Mouse (Mus musculus): Measurements from ENCODE around the gene Chpt1. TPM values are rescaled to one million over a fixed set of nuclear protein-coding genes. Genes with fewer than 3 reads are reported as not detected.
A peak's percentile ranks its signal among the peaks of the same experiment; 100 is the strongest.
"Not testable (repeated sequence)": the region's sequence is repeated elsewhere in the genome, so short reads cannot be mapped to it uniquely, and the experiment has no call there.

The Chpt1 gene
- not detected in 2 replicates for polyA plus RNA-seq (2012; ENCODE audit: insufficient read depth, insufficient read length, low replicate concordance, missing spikeins)

DNA sequence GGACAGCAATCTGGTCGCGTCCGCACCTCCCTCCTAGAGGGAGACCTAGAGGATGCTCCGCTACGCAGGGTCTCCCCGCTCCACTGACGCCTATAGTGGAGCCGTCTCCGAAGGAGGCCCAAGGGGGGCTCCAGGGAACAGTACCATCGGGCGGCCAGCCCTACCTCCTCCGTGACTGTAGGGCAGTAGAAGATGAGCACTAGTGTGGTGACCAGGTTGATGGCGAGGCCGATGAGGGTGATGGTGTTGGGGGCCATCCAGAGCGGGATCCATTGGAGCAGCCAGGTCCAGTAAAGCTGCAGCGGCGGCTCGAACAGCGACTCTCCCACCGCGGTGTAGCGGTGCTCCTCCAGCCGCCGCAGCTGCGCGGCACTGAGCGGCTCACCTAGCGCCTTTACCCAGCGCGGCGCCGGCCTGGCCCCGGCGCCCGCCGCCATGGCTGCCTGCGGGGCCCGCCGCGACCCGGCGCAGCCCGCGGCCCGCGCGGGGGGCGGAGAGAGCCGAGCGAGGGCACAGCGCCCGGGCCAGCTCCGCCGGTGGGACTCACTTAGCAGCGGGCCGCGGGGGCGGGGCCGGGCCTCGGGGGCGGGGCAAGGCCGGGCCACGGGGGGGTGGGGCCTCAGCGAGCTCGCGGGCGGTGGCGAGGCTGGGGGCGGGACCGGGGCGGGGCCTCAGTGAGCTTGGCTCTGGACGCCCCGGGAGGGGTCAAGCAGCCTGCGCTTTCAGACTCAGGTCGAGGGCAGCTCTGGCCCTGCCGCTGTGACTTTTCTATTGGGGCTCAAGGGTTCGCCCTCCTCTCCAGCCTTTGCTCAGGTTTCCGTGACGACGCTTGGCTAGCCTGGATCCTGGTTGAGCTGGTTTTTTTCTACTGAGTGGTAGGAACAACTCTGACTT, at the start of gene Chpt1:
Gene Chpt1, minus strand, starts transcription at position 653 of the 894 bp plus-strand sequence.
- Histone ChIP-seq H3K4me3 (ENCODE audit: insufficient read depth, low read depth, low read length) (peak within 1 kb of the TSS; percentile 92), H3K4me1 (ENCODE audit: control insufficient read depth, insufficient read depth, low read length) (peaks cover 6% of the 10 kb centered on the region; the same call in 1 of the 2 replicates), H3K27ac (ENCODE audit: insufficient read depth, low read depth, low read length) (peak within 1 kb of the TSS; percentile 82)
- TF ChIP-seq POLR2A (IDR thresholded peaks at IDR 0.05; ENCODE audit: insufficient read depth, low read depth, low read length): no peak
- TF ChIP-seq CTCF (IDR thresholded peaks at IDR 0.05; ENCODE audit: insufficient read depth, low read depth, low read length): no peak
- WGBS: under 1% methylated on average over 77 of the region's 80 CpGs

DNA sequence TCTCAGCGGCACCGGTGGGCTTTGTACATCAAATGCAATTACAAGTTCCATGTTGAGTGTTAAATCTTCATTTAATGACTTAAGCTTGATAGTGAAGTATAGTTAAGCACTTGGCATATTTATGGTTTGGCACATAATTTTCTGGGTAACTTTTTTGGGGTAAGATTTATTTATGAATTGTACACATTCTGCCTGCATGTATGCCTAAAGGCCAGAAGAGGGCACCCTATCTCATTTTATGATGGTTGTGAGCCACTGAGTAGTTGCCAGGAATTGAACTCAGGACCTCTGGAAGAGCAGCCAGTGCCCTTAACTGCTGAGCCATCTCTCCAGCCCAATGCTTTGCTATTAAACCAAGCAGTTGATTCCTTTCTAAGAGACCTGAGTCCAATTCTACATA, 48.9 kb upstream of the Chpt1 start:
- Histone ChIP-seq H3K4me1 (ENCODE audit: control insufficient read depth, insufficient read depth, low read length) (no peaks in the 10 kb centered on the region), H3K27ac (ENCODE audit: insufficient read depth, low read depth, low read length) (no peak overlapping the region), H3K4me3 (ENCODE audit: insufficient read depth, low read depth, low read length) (no peak overlapping the region)
- WGBS: 95% methylated on average over 2 of the region's 2 CpGs
- no peak for TF ChIP-seq CTCF (IDR thresholded peaks at IDR 0.05; ENCODE audit: insufficient read depth, low read depth, low read length)
- no peak for TF ChIP-seq POLR2A (IDR thresholded peaks at IDR 0.05; ENCODE audit: insufficient read depth, low read depth, low read length)

- TF ChIP-seq CTCF (IDR thresholded peaks at IDR 0.05; ENCODE audit: insufficient read depth, low read depth, low read length) (no peak), POLR2A (IDR thresholded peaks at IDR 0.05; ENCODE audit: insufficient read depth, low read depth, low read length) (no peak)
- H3K4me1 ChIP-seq (ENCODE audit: control insufficient read depth, insufficient read depth, low read length): no peaks in the 10 kb centered on the region
- no peak overlapping the region for H3K4me3 ChIP-seq (ENCODE audit: insufficient read depth, low read depth, low read length)
- WGBS: 88% methylated on average over 3 of the region's 3 CpGs
- no peak overlapping the region for H3K27ac ChIP-seq (ENCODE audit: insufficient read depth, low read depth, low read length)
These were observed 46.4 kb upstream of the Chpt1 start for GRCm38 (mm10) chr10:88550225-88550624.

DNA sequence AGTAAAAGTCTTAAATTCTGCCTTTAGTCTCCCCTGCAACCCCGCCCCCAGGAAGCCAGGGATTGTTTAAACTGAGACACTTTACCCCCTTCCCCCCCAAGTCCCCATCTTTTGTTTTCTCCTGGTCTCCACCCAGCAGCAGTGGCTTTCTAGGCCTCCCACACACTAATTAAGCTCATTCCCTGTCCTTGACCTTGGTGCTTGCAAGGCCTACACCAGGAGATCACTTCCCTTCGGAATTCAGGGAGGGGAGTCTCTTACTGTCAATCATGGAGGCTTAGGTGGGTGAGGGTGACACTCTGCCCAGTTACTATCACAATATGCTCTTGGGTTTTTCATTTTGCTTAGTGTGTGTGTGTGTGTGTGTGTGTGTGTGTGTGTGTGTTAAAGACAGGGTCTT, 43.8 kb upstream of the Chpt1 start:
- TF ChIP-seq CTCF (IDR thresholded peaks at IDR 0.05; ENCODE audit: insufficient read depth, low read depth, low read length) (no peak), POLR2A (IDR thresholded peaks at IDR 0.05; ENCODE audit: insufficient read depth, low read depth, low read length) (no peak)
- Histone ChIP-seq H3K4me1 (ENCODE audit: control insufficient read depth, insufficient read depth, low read length) (no peaks in the 10 kb centered on the region), H3K4me3 (ENCODE audit: insufficient read depth, low read depth, low read length) (no peak overlapping the region), H3K27ac (ENCODE audit: insufficient read depth, low read depth, low read length) (no peak overlapping the region)
- WGBS: 66% methylated on average over 2 of the region's 2 CpGs

- no peak for TF ChIP-seq CTCF (IDR thresholded peaks at IDR 0.05; ENCODE audit: insufficient read depth, low read depth, low read length)
- TF ChIP-seq POLR2A (IDR thresholded peaks at IDR 0.05; ENCODE audit: insufficient read depth, low read depth, low read length): no peak
- 72% methylated on average over 5 of the region's 5 CpGs for WGBS
- H3K4me3 ChIP-seq (ENCODE audit: insufficient read depth, low read depth, low read length): no peak overlapping the region
These were observed 26.8 kb upstream of the Chpt1 start for GRCm38 (mm10) chr10:88530631-88531030.

DNA sequence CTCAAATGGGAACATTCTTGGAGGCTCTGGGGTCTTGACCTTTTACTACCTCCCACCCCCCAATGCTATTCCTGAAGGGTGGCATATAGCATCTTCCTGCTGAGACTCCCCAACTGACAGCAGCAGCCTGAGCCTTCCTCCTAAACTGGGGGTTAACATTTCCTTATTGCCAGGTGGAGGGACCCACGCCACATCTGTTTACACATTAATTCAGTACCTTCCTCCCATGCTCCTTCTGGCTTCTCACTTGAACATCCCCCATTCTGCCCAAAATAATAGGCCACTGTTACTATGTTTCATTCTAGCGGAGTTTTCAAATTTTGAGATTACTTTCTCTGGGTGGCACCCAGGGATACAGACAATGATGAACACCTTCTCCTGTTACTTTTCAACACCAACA, 20.1 kb upstream of the Chpt1 start:
- WGBS: 91% methylated on average over 2 of the region's 2 CpGs
- TF ChIP-seq CTCF (IDR thresholded peaks at IDR 0.05; ENCODE audit: insufficient read depth, low read depth, low read length): no peak
- no peak for TF ChIP-seq POLR2A (IDR thresholded peaks at IDR 0.05; ENCODE audit: insufficient read depth, low read depth, low read length)
- no peaks in the 10 kb centered on the region for H3K4me1 ChIP-seq (ENCODE audit: control insufficient read depth, insufficient read depth, low read length)
- H3K4me3 ChIP-seq (ENCODE audit: insufficient read depth, low read depth, low read length): no peak overlapping the region
- no peak overlapping the region for H3K27ac ChIP-seq (ENCODE audit: insufficient read depth, low read depth, low read length)

More at GRCm38 (mm10) chr10:88530631-88531030, 26.8 kb upstream of the Chpt1 start:
- no peak overlapping the region for H3K27ac ChIP-seq (ENCODE audit: insufficient read depth, low read depth, low read length)
- H3K4me1 ChIP-seq (ENCODE audit: control insufficient read depth, insufficient read depth, low read length): no peaks in the 10 kb centered on the region

DNA sequence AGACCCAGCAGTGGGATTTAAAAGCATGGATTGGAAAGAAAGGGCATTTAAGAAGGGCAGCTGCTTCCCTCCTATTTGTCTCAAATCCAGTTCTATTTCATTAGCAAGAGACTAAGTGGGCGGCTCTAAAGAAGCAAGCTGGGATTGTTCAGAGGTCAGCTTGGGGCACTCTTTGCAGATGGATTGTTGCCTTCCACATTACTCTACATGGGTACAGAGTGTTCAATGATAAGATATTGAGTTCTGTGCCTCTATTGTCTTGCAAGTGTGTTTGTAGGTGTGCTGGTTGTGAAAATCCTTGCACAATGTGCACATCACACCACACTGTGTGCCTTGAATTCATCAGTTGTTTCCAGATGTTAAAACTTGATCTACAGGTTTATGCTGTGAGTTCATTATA, 19.3 kb upstream of the Chpt1 start:
- WGBS: 67% methylated on average over 1 of the region's 1 CpGs
- Histone ChIP-seq H3K4me1 (ENCODE audit: control insufficient read depth, insufficient read depth, low read length) (no peaks in the 10 kb centered on the region), H3K4me3 (ENCODE audit: insufficient read depth, low read depth, low read length) (no peak overlapping the region), H3K27ac (ENCODE audit: insufficient read depth, low read depth, low read length) (no peak overlapping the region)
- TF ChIP-seq CTCF (IDR thresholded peaks at IDR 0.05; ENCODE audit: insufficient read depth, low read depth, low read length) (no peak), POLR2A (IDR thresholded peaks at IDR 0.05; ENCODE audit: insufficient read depth, low read depth, low read length) (no peak)

DNA sequence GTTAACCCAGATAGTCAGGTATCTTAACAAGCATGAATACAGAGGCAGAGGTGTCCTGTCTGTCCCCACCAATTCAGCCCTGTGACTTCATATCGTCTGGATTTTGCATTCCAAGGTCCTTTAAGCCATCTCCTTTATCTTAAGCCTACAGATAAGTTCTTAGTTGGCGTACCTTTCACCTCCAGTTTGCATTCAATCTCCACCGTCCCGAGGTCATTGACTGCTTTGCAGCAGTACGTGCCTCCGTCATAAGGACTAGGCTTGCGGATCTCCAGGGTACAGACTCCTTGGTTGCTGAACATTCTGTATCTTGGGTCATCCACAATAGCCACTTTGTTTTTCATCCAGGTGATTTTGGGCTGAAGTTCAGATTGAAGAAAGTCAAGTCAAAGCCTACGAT, 18.9 kb upstream of the Chpt1 start:
- Histone ChIP-seq H3K4me3 (ENCODE audit: insufficient read depth, low read depth, low read length) (no peak overlapping the region), H3K4me1 (ENCODE audit: control insufficient read depth, insufficient read depth, low read length) (no peaks in the 10 kb centered on the region), H3K27ac (ENCODE audit: insufficient read depth, low read depth, low read length) (no peak overlapping the region)
- WGBS: 91% methylated on average over 8 of the region's 8 CpGs
- no peak for TF ChIP-seq CTCF (IDR thresholded peaks at IDR 0.05; ENCODE audit: insufficient read depth, low read depth, low read length)
- no peak for TF ChIP-seq POLR2A (IDR thresholded peaks at IDR 0.05; ENCODE audit: insufficient read depth, low read depth, low read length)

DNA sequence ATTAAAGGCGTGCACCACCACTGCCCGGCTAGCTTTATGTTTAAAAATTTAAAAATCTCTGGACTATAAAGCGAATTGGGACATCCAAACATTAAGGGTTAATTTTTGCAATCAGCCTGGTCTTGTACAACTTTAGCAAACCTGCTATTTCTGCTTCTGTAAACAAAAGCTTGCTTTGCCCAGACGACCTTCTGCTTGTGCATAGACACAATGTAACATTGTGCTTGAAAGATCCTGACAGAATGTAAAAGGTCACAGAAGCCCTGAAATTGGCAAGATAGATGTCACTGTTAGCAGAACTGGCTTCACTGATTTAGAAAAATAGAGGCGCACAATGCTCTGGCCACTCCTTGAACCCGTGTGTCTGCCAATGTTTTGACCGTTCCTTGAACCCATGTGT, 11.2 kb upstream of the Chpt1 start:
- not testable (repeated sequence) for H3K27ac ChIP-seq (ENCODE audit: insufficient read depth, low read depth, low read length); H3K4me1 ChIP-seq (ENCODE audit: control insufficient read depth, insufficient read depth, low read length); H3K4me3 ChIP-seq (ENCODE audit: insufficient read depth, low read depth, low read length)
- 88% methylated on average over 7 of the region's 7 CpGs for WGBS

Measured in olfactory bulb, adult 2 months (tissue).